Mouse (Mus musculus) left cerebral cortex, postnatal 36 days (tissue): ENCODE measurements at regions not wholly inside any gene's neighbourhood (a gene's known extent, or its start where the extent isn't known, plus 50 kb on each side); places are given as distances from the start of the nearest gene placed in this dataset.

Experiments used
- DNase-seq, 2 experiments: peaks; one replicate each; pipeline ENCODE4 v3.0.0; 2021 to 2022; ENCODE audit warnings: low spot score in 2 of 2, mixed read lengths in 1 of 2
- intact Hi-C: fragments of 180-260 bp; cut with DNase I; formaldehyde crosslinking; loops from one replicate; pipeline ENCODE4 v1.15.1; 2025

DNA sequence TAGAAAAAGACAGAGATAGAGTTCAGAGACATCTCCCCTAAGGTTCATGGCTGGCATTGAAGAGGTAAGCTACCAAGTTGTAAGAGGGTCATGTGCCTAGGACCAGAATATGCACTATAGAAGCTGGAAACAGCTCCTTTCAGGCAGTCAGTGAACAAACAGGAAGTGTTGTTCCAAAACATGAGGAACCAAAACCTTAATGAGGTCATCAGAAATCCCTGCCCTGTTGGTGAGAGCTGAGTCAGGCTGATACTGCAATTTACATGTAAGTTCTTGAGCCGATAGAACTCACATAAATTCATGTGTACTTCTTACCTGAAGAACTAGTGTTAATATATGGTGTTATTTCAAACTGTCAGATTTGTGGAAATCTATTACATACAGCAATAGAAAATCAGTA, 539.1 kb downstream of the Igsf11 start:
- intact Hi-C loops, result no loop called here

DNA sequence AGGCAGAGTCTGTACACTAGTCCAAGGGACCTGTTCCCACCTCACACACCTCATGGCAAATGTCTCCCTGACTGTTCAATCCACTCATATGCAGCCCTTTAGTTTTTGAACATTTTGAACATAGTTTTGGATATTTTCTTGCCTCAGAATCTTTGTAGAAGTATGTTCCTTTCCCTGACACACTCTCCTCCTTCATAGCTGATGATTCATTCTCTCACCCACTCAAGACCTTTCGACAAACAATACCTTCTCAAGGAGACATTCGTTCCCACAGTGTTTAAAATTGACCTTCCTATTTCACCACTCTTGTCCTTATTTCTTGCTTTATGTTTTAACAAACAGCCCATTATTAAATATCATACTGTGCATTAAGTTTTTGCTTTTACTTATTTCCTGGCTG, 538.4 kb upstream of the Lsamp start:
- intact Hi-C loops, result no loop called here
- DNase-seq, result no peak

More for the DNA sequence above, 539.1 kb downstream of the Igsf11 start:
- DNase-seq, result no peak

DNA sequence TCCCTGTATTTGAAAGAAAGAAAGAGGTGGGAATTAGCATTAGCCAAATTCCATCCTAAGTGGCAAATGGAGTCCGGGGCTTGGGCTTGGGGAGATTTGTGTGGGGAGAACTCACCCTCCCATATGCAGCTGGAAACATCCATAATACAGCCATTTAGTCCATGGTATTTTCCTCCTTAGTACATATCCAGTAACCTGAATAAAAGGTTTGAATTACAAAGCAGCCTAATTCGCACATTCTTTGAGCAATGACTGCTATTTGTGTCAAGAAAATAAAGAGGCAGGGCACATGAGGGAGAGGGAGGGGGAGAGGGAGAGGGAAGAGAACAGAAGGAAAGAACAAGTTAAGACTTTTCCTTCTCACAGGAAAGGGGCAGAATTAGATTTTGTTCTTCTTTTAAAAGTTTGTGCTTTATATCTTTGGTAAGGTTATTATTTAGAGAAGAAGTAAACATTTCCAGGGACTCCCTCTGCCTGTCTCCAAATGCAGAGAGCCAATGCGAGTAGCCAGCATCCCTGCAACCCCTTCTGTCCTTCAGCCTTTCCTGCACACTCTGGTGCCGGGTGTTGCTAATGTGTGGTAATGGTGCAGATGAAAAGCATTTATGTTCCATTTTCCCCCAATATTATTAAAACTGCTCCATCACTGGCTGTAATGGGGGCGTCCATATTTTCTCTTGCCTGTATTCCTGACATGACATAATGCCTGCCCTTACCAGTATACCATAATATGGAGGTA, 530.6 kb upstream of the Lsamp start:
- no peak for DNase-seq
- intact Hi-C loops, result no loop called here
